Mouse (Mus musculus): ENCODE measurements around the gene Psma6. TPM values are rescaled to one million over a fixed set of nuclear protein-coding genes. Genes with fewer than 3 reads are reported as not detected.

Psma6 gene
- polyA plus RNA-seq, 1 experiment = 119 TPM

GRCm38 (mm10) chr12:55365083-55365482 lies 18.9 kb upstream of the Psma6 start:
- no peak overlapping the region for H3K27ac ChIP-seq (ENCODE audit: control insufficient read depth, insufficient read depth, low read depth, low read length, poor library complexity)
- no peak for TF ChIP-seq POLR2A (IDR thresholded peaks at IDR 0.05; ENCODE audit: borderline replicate concordance, control insufficient read depth, low read depth, low read length)
- H3K4me3 ChIP-seq (replicated peaks; ENCODE audit: control insufficient read depth, low read depth, low read length) = no peak overlapping the region
- WGBS = 61% methylated on average over 2 of the region's 2 CpGs
- no peaks in the 10 kb centered on the region for H3K4me1 ChIP-seq (ENCODE audit: control insufficient read depth, insufficient read depth, low read length)

GRCm38 (mm10) chr12:55372424-55373055 lies 11.5 kb upstream of the Psma6 start:
- H3K27ac ChIP-seq (ENCODE audit: control insufficient read depth, insufficient read depth, low read depth, low read length, poor library complexity) = no peak overlapping the region
- 67% methylated on average over 3 of the region's 3 CpGs for WGBS
- TF ChIP-seq POLR2A (IDR thresholded peaks at IDR 0.05; ENCODE audit: borderline replicate concordance, control insufficient read depth, low read depth, low read length) = no peak
- TF ChIP-seq CTCF (IDR thresholded peaks at IDR 0.05; ENCODE audit: control insufficient read depth, insufficient read depth, low read length) = no peak
- no peak overlapping the region for H3K4me3 ChIP-seq (replicated peaks; ENCODE audit: control insufficient read depth, low read depth, low read length)
- no peaks in the 10 kb centered on the region for H3K4me1 ChIP-seq (ENCODE audit: control insufficient read depth, insufficient read depth, low read length)

- TF ChIP-seq CTCF (IDR thresholded peaks at IDR 0.05; ENCODE audit: control insufficient read depth, insufficient read depth, low read length) = no peak
- TF ChIP-seq POLR2A (IDR thresholded peaks at IDR 0.05; ENCODE audit: borderline replicate concordance, control insufficient read depth, low read depth, low read length) = no peak
- no peak overlapping the region for H3K4me3 ChIP-seq (replicated peaks; ENCODE audit: control insufficient read depth, low read depth, low read length)
- peak overlapping the region; percentile 25; the same call in 1 of the 2 replicates for H3K27ac ChIP-seq (ENCODE audit: control insufficient read depth, insufficient read depth, low read depth, low read length, poor library complexity)
- 90% methylated on average over 16 of the region's 16 CpGs for WGBS
- no peaks in the 10 kb centered on the region for H3K4me1 ChIP-seq (ENCODE audit: control insufficient read depth, insufficient read depth, low read length)
Observed at GRCm38 (mm10) chr12:55376956-55377609, 6.9 kb upstream of the Psma6 start.

GRCm38 (mm10) chr12:55377610-55377980 lies 6.4 kb upstream of the Psma6 start:
- no peak overlapping the region for H3K4me3 ChIP-seq (replicated peaks; ENCODE audit: control insufficient read depth, low read depth, low read length)
- 81% methylated on average over 6 of the region's 6 CpGs for WGBS
- no peaks in the 10 kb centered on the region; the same call in 1 of the 2 replicates for H3K4me1 ChIP-seq (ENCODE audit: control insufficient read depth, insufficient read depth, low read length)
- 0 out of 2 replicates have a peak overlapping the region, but pooled peaks have one; percentile 25 for H3K27ac ChIP-seq (ENCODE audit: control insufficient read depth, insufficient read depth, low read depth, low read length, poor library complexity)
- TF ChIP-seq CTCF (IDR thresholded peaks at IDR 0.05; ENCODE audit: control insufficient read depth, insufficient read depth, low read length) (no peak), POLR2A (IDR thresholded peaks at IDR 0.05; ENCODE audit: borderline replicate concordance, control insufficient read depth, low read depth, low read length) (no peak)

- WGBS = 63% methylated on average over 3 of the region's 3 CpGs
- H3K4me1 ChIP-seq (ENCODE audit: control insufficient read depth, insufficient read depth, low read length) = peaks cover 11% of the 10 kb centered on the region
- TF ChIP-seq POLR2A (IDR thresholded peaks at IDR 0.05; ENCODE audit: borderline replicate concordance, control insufficient read depth, low read depth, low read length) = no peak
- TF ChIP-seq CTCF (IDR thresholded peaks at IDR 0.05; ENCODE audit: control insufficient read depth, insufficient read depth, low read length) = no peak
- no peak overlapping the region for H3K27ac ChIP-seq (ENCODE audit: control insufficient read depth, insufficient read depth, low read depth, low read length, poor library complexity)
- no peak overlapping the region for H3K4me3 ChIP-seq (replicated peaks; ENCODE audit: control insufficient read depth, low read depth, low read length)
Observed at GRCm38 (mm10) chr12:55384826-55385225, 804 bp downstream of the Psma6 start.

- TF ChIP-seq POLR2A (IDR thresholded peaks at IDR 0.05; ENCODE audit: borderline replicate concordance, control insufficient read depth, low read depth, low read length) (no peak), CTCF (IDR thresholded peaks at IDR 0.05; ENCODE audit: control insufficient read depth, insufficient read depth, low read length) (no peak)
- WGBS = 82% methylated on average over 6 of the region's 6 CpGs
- Histone ChIP-seq H3K4me3 (replicated peaks; ENCODE audit: control insufficient read depth, low read depth, low read length) (no peak overlapping the region), H3K27ac (ENCODE audit: control insufficient read depth, insufficient read depth, low read depth, low read length, poor library complexity) (no peak overlapping the region; the same call in 1 of the 2 replicates), H3K4me1 (ENCODE audit: control insufficient read depth, insufficient read depth, low read length) (peaks cover 12% of the 10 kb centered on the region)
Observed at GRCm38 (mm10) chr12:55385931-55386330, 1.9 kb downstream of the Psma6 start.

- peak overlapping the region; percentile 21; the same call in 1 of the 2 replicates for H3K27ac ChIP-seq (ENCODE audit: control insufficient read depth, insufficient read depth, low read depth, low read length, poor library complexity)
- peaks cover 14% of the 10 kb centered on the region for H3K4me1 ChIP-seq (ENCODE audit: control insufficient read depth, insufficient read depth, low read length)
- no peak overlapping the region for H3K4me3 ChIP-seq (replicated peaks; ENCODE audit: control insufficient read depth, low read depth, low read length)
- TF ChIP-seq POLR2A (IDR thresholded peaks at IDR 0.05; ENCODE audit: borderline replicate concordance, control insufficient read depth, low read depth, low read length) (no peak), CTCF (IDR thresholded peaks at IDR 0.05; ENCODE audit: control insufficient read depth, insufficient read depth, low read length) (no peak)
- 67% methylated on average over 9 of the region's 9 CpGs for whole genome bisulfite sequencing
Observed at GRCm38 (mm10) chr12:55386456-55386855, 2.4 kb downstream of the Psma6 start.

- TF ChIP-seq POLR2A (IDR thresholded peaks at IDR 0.05; ENCODE audit: borderline replicate concordance, control insufficient read depth, low read depth, low read length) (no peak), CTCF (IDR thresholded peaks at IDR 0.05; ENCODE audit: control insufficient read depth, insufficient read depth, low read length) (no peak)
- peak overlapping the region; percentile 65; the same call in 1 of the 2 replicates for H3K27ac ChIP-seq (ENCODE audit: control insufficient read depth, insufficient read depth, low read depth, low read length, poor library complexity)
- H3K4me1 ChIP-seq (ENCODE audit: control insufficient read depth, insufficient read depth, low read length) = peaks cover 14% of the 10 kb centered on the region
- WGBS = 37% methylated on average over 7 of the region's 7 CpGs
- H3K4me3 ChIP-seq (replicated peaks; ENCODE audit: control insufficient read depth, low read depth, low read length) = no peak overlapping the region
Observed at GRCm38 (mm10) chr12:55387083-55387787, 3.2 kb downstream of the Psma6 start.
